Mouse (Mus musculus): ENCODE results near the gene Fam136a.

The Fam136a gene

GRCm38 (mm10) chr6:86398986-86399385 is 33.5 kb downstream of the Fam136a start:
- no peak for DNase-seq

GRCm38 (mm10) chr6:86399995-86400394 is 34.5 kb downstream of the Fam136a start:
- no peak for DNase-seq

- DNase-seq = peak; percentile 78 to 81
Measured at GRCm38 (mm10) chr6:86400972-86401371, 35.5 kb downstream of the Fam136a start.

- no peak for DNase-seq
Measured at GRCm38 (mm10) chr6:86402681-86403607, 37.5 kb downstream of the Fam136a start.

GRCm38 (mm10) chr6:86403728-86404099 is 38.3 kb downstream of the Fam136a start:
- peak in 1 of 2 experiments; percentile 82 for DNase-seq

- DNase-seq = peak; percentile 94 to 98
Measured at GRCm38 (mm10) chr6:86404100-86404861, 38.8 kb downstream of the Fam136a start, which contains the start of gene Tia1. Tia1 (plus strand) TSS chr6:86404219.

GRCm38 (mm10) chr6:86404996-86405395 is 39.5 kb downstream of the Fam136a start:
- DNase-seq = peak in 1 of 2 experiments; percentile 12

GRCm38 (mm10) chr6:86406306-86406705 is 40.9 kb downstream of the Fam136a start:
- no peak for DNase-seq

GRCm38 (mm10) chr6:86418711-86419110 is 53.3 kb downstream of the Fam136a start:
- no peak for DNase-seq

- no peak for DNase-seq
Measured at GRCm38 (mm10) chr6:86419239-86419638, 53.8 kb downstream of the Fam136a start.
